Mouse (Mus musculus): ENCODE results near the gene Grb10. TPM values are rescaled to one million over a fixed set of nuclear protein-coding genes. Genes with fewer than 3 reads are reported as not detected.

Grb10 gene
- polyA plus RNA-seq, 1 experiment from 2014 or later: 116 TPM

DNA sequence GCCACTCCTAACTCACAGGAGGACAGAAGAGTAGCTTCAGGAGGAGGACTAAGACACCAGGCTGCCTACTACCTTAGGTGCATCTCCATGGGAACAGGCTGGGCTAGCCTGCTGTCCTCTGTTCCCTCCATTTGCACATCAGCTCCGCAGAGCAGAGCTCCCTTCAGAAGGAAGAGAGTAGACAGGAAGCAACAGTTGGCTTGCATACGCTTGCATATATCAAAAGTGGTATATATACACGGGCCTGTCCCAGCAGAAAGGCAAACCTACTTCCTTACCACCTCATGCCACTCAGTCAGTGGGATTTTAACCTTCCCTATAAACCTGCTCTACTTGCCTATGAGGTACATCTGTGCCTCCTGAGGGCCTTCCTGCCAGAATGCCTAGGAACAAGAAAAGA, 149.8 kb downstream of the Grb10 start:
- H3K4me2 ChIP-seq: no peak overlapping the region
- H3K27me3 ChIP-seq: 0 out of 2 replicates have a peak, but pooled peaks cover 5% of the 10 kb centered on the region
- 84% methylated on average over 3 of the region's 3 CpGs for WGBS
- H3K9me3 ChIP-seq: no peaks in the 10 kb centered on the region
- H3K4me1 ChIP-seq (replicated peaks): peaks cover 21% of the 10 kb centered on the region
- no peaks in the 10 kb centered on the region for H3K36me3 ChIP-seq
- no peak for ATAC-seq (ENCODE audit: low FRiP score)
- no peak overlapping the region for H3K27ac ChIP-seq
- no peak overlapping the region for H3K9ac ChIP-seq
- no peak overlapping the region for H3K4me3 ChIP-seq

DNA sequence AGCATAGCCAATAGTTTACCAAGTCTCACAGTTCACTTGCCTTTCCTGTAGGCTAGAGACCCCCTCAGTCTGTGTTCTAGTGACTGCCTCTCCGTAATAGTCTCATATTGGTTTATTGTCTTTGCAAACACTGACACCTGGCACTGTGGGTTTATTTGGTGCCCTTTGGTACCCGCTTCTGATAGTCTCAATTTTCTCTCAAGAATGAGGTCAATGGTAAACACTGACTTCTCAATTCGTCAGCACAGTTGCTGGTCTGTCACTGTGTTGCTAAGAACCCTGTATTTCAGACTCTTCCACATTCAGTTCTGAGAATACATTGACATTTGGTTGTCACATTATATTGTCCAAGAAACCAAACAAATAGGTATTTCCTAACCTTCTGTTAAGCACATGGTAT, 150.4 kb downstream of the Grb10 start:
- H3K27ac ChIP-seq: no peak overlapping the region
- no peak overlapping the region for H3K9ac ChIP-seq
- no peak overlapping the region for H3K4me3 ChIP-seq
- WGBS: 68% methylated on average over 3 of the region's 3 CpGs
- ATAC-seq (ENCODE audit: low FRiP score): no peak
- H3K36me3 ChIP-seq: no peaks in the 10 kb centered on the region
- H3K4me1 ChIP-seq (replicated peaks): peaks cover 21% of the 10 kb centered on the region
- no peaks in the 10 kb centered on the region for H3K9me3 ChIP-seq
- H3K4me2 ChIP-seq: no peak overlapping the region
- H3K27me3 ChIP-seq: 0 out of 2 replicates have a peak, but pooled peaks cover 5% of the 10 kb centered on the region

DNA sequence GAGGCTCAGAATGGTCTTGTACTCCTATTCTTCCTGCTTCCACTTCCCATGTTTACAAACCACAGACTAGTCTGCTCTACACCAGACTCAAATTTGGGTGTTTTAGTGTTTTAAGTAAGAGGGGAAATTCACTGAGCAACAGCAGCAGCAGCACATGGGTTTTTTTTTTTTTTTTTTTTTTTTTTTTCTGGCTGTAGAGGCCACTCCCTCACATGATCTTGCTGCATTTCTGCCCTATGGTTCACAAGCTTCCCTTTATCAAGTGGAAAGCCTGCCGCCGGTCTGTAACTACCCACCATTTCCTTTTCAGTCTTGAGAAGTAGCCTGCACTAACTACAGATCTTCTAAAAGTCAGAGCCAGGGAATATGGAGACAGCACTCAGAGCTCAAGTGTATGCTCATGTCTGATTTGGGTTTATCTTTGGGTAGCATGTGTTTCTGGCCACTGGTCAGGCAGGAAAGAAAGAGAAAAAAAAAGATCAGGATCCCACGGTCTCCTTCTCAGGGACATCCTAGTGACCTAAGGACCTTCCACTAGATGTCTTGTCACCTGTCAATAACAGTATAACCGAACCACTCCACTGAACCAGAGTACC, 152.0 kb downstream of the Grb10 start:
- peaks cover 21% of the 10 kb centered on the region for H3K4me1 ChIP-seq (replicated peaks)
- no peak overlapping the region for H3K4me2 ChIP-seq
- H3K4me3 ChIP-seq: no peak overlapping the region
- ATAC-seq (ENCODE audit: low FRiP score): no peak
- no peaks in the 10 kb centered on the region for H3K9me3 ChIP-seq
- WGBS: 42% methylated on average over 4 of the region's 4 CpGs
- no peak overlapping the region for H3K9ac ChIP-seq
- no peaks in the 10 kb centered on the region for H3K36me3 ChIP-seq
- 0 out of 2 replicates have a peak, but pooled peaks cover 5% of the 10 kb centered on the region for H3K27me3 ChIP-seq
- no peak overlapping the region for H3K27ac ChIP-seq

- Histone ChIP-seq H3K4me1 (replicated peaks) (peaks cover 26% of the 10 kb centered on the region), H3K4me2 (no peak overlapping the region), H3K9me3 (no peaks in the 10 kb centered on the region), H3K9ac (no peak overlapping the region), H3K27ac (no peak overlapping the region), H3K36me3 (no peaks in the 10 kb centered on the region), H3K27me3 (0 out of 2 replicates have a peak, but pooled peaks cover 5% of the 10 kb centered on the region), H3K4me3 (no peak overlapping the region)
- WGBS: 7% methylated on average over 3 of the region's 3 CpGs
- no peak for ATAC-seq (ENCODE audit: low FRiP score)
These were observed 152.6 kb downstream of the Grb10 start for GRCm38 (mm10) chr11:11885921-11886320.

DNA sequence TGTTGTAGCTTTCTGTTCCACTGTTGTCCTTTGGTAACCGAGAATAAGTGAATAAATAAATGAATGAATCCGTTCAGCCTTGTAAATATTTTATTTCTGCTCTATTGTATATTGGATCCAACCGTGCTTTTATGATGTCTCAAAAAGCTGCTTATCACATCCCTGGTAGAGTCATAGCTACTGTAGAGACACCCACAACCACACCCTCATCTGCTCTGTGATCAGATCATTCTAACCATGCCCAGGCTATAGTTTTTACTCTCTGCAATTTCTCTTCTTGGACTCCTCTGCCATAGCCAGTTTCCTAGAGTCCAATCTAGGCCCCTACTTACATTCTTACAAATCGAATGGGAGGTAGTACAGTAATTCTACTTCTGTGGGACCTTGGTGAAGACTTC, 153.2 kb downstream of the Grb10 start:
- no peak for ATAC-seq (ENCODE audit: low FRiP score)
- 74% methylated on average over 4 of the region's 4 CpGs for WGBS

GRCm38 (mm10) chr11:11884533-11885245, 153.8 kb downstream of the Grb10 start:
- H3K4me3 ChIP-seq: no peak overlapping the region
- H3K4me2 ChIP-seq: no peak overlapping the region
- 0 out of 2 replicates have a peak, but pooled peaks cover 5% of the 10 kb centered on the region for H3K27me3 ChIP-seq
- H3K36me3 ChIP-seq: no peaks in the 10 kb centered on the region
- WGBS: 28% methylated on average over 11 of the region's 11 CpGs
- peaks cover 17% of the 10 kb centered on the region for H3K4me1 ChIP-seq (replicated peaks)
- no peak overlapping the region for H3K9ac ChIP-seq
- ATAC-seq (ENCODE audit: low FRiP score): no peak
- H3K27ac ChIP-seq: peak overlapping the region; percentile 3; the same call in 1 of the 2 replicates
- H3K9me3 ChIP-seq: no peaks in the 10 kb centered on the region

More for the DNA sequence above, 153.2 kb downstream of the Grb10 start:
- H3K36me3 ChIP-seq: no peaks in the 10 kb centered on the region
- H3K4me1 ChIP-seq (replicated peaks): peaks cover 22% of the 10 kb centered on the region
- no peak overlapping the region for H3K4me3 ChIP-seq
- no peak overlapping the region for H3K4me2 ChIP-seq
- H3K27me3 ChIP-seq: 0 out of 2 replicates have a peak, but pooled peaks cover 5% of the 10 kb centered on the region
- H3K9me3 ChIP-seq: no peaks in the 10 kb centered on the region
- no peak overlapping the region for H3K9ac ChIP-seq
- H3K27ac ChIP-seq: no peak overlapping the region

- H3K4me3 ChIP-seq: no peak overlapping the region
- no peak overlapping the region for H3K9ac ChIP-seq
- H3K4me1 ChIP-seq (replicated peaks): peaks cover 32% of the 10 kb centered on the region
- no peaks in the 10 kb centered on the region for H3K36me3 ChIP-seq
- 11% methylated on average over 1 of the region's 1 CpGs for WGBS
- H3K4me2 ChIP-seq: no peak overlapping the region
- H3K27ac ChIP-seq: no peak overlapping the region
- no peaks in the 10 kb centered on the region for H3K27me3 ChIP-seq
- H3K9me3 ChIP-seq: no peaks in the 10 kb centered on the region
- no peak for ATAC-seq (ENCODE audit: low FRiP score)
These were observed 156.7 kb downstream of the Grb10 start for GRCm38 (mm10) chr11:11881783-11882155.

DNA sequence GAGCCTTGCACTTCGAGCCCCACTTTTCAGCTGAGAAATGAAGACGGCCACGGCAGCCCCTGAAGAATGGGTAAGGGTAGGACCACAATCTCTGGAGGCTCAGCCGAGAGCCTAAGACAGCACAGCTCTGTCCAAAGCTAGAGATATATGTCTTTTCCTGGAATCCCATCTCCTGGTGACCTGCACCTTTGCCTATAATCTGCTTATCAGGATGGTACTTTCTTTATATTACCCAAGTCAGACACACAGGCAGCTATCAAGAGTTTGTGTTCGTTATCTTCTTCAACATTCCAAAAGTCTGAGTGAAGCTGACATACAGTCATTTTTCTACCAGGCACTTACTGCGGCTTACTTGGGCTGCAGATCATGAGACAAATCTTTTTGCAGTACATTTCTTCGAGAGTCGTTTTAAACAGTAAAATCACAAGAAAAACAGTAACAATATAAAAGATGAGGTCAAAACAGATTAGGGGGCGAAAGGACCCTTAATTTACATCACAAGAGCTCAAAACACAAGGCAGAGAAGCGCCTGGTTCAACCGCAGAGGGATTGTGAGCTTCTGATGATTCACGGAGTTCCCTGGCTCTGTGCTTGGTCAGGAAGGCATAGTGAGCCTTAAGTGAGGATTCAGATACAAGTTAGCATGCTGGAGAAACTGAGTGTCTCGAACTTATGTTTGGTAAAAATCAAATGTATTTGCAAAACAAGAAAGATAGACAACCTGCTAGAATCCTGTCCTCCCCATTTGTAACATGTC, 157.3 kb downstream of the Grb10 start:
- Histone ChIP-seq H3K9me3 (no peaks in the 10 kb centered on the region), H3K4me1 (replicated peaks) (peaks cover 32% of the 10 kb centered on the region), H3K27me3 (0 out of 2 replicates have a peak, but pooled peaks cover under 1% of the 10 kb centered on the region), H3K4me3 (no peak overlapping the region), H3K9ac (no peak overlapping the region), H3K27ac (no peak overlapping the region), H3K4me2 (no peak overlapping the region), H3K36me3 (no peaks in the 10 kb centered on the region)
- WGBS: 29% methylated on average over 13 of the region's 13 CpGs
- ATAC-seq (ENCODE audit: low FRiP score): no peak

Other genes starting within 250 kb of the Grb10 start
- gene Fignl1, start 229.7 kb downstream of the Grb10 start, polyA plus RNA-seq (2015; fragmentation: Nextera tagmentation; extraction: Ambion mirVana): 15.4 and 15.5 TPM in 2 replicates
- gene Ddc, start 140.5 kb downstream of the Grb10 start, polyA plus RNA-seq (2015; fragmentation: Nextera tagmentation; extraction: Ambion mirVana): 5.8 and 7.7 TPM in 2 replicates